Mouse (Mus musculus) cerebellum, postnatal 25 days (tissue): ENCODE measurements around the gene B4galnt2.
"Not testable (repeated sequence)": the region's sequence is repeated elsewhere in the genome, so short reads cannot be mapped to it uniquely, and the experiment has no call there.

Experiments
- DNase-seq, 2 experiments: peaks; one replicate each; pipeline ENCODE4 v3.0.0; 2021; ENCODE audit warnings: mixed read lengths in 2 of 2

The B4galnt2 gene

DNA sequence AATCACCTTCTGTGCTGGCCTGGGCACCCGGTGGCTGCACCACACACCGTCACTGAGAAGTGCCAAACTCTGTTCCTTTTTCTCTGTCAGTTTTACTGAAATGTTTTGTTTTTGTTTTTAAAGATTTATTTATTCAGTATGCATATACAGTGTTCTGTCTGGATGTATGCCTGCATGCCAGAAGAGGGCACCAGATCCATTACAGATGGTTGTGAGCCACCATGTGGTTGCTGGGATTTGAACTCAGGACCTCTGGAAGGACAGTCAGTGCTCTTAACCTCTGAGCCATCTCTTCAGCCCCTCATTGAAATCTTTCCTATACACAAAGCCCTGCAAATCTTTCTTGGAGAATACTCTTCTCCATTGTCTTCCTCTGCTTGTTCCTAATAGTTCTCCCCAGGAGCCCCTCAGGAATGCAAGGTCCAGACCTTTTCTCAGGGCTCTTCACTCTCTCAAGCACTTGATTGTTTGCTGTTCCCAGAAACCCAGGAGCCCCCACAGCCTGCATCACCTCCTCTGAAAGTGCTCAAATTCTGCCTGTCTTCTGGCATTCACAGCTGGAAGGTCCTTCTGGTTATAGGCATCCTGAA, 24.1 kb downstream of the B4galnt2 start:
- DNase-seq, result no peak

DNA sequence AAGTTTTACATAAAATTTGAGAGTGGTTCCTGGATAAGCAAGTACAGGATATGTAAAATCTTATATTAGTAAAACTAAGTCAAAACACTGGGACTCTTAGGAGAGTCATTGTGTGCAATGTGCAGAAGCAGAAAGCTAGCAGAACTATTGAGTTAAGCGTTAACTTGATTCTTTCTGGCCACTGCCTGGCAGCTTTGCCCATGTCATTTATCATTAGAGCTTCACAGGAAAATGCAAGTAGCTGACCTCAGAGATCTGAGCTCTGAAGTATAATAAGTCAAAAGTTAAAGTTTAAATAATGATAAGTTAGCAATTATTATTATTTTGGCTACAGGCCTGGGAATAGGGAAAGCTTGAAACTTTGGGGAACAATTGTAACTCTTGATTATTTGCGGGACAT, 34.8 kb downstream of the B4galnt2 start:
- not testable (repeated sequence) for DNase-seq

DNA sequence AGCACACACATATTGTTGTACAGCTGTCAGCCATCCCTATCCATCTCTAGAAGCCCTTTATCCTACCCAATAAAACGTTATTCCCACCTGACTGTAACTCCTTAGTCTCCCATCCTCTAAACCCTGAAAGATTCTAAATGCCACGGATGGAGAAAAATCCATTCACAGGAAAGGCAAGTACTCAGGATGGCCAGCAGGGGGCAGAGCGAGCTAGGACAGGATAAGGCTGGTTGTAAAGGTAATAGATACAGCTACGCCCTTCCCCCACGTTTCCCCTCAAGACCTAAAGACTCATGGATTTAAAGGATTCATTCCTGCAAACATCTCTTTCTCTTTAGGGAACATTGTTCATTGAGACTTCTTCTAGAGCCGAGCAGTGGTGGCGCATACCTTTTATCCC, 38.4 kb downstream of the B4galnt2 start:
- peak; percentile 57 to 79 for DNase-seq

DNA sequence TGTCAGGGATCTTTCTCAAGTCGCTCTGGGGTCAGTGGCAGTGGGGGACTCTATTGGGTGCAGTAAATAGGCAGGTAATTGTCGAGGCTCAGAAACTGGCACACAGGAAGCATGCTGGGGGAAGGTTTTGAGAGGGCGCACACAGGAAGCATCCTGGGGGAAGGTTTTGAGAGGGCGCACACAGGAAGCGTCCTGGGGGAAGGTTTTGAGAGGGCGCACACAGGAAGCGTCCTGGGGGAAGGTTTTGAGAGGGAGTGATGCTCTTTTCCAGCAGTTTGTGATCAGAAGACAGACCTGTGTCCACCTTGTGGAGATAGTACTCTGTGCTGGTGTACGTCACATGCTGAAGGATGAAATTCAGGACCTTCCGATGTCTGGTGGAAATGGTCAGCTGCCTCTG, 38.9 kb downstream of the B4galnt2 start:
- DNase-seq, result peak; percentile 16 to 22

DNA sequence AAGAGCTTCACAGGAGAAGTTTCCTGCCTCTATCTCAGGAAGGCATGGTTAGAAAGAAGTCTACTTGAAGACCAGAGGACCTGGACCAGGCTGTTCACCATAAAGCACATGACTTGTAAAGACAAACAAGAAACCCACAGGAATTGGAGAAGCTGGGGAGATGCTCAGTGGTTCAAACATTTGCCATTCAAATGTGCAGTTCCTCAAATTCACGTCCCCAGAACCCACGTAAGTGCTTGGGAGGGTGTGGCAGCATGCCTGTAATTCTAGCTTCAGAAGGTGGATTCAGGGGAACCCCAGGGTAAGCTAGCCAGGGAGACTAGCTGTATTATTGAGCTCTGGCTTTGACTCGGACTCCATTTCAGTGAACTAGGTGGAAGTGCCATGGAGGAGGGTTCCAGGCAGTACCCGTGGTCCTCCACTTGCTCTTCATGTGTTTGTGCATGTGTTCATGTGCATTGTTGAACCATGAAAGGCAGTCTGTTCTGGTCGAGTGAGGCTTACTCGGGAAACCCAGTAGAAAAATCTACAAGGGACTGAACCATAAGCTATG, 44.7 kb downstream of the B4galnt2 start:
- DNase-seq, result no peak

DNA sequence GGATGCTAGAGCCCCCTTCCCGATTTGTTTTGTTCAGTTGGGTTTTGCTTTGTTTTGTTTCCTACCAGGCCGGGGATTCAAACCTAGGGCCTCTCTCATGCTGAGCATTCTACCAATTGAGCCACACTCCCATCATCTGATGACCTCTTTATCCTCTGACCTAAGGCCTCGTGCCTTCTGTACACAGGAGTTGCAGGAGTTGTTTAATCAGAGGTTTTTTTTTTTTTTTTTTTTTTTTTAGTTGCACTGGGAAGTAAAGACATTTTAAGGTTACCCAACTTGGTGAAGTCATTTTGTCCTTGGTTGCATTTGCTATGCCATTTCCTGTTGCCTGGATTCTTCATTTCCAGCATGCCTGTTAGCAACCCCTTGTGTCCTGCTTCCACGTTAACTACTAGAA, 45.2 kb downstream of the B4galnt2 start:
- no peak for DNase-seq

DNA sequence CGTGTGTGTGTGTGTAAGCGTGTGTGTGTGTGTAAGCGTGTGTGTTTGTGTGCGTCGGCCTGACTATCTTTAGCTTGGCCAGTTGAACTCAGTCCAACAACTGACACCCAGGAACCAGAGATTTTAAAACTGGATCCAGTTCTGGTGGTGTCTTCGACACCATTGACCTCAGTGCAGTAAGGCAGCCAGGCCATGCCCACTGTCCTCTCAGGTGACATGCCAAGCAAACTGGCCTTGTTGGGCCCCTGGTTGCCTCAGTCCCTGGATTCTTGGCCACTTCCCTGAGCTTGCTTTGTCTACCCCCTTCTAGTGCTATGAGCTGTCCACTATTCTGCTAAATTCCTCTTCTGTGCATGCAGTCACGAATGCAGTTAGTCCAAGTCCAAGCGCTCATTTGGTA, 53.3 kb downstream of the B4galnt2 start:
- DNase-seq, result no peak

DNA sequence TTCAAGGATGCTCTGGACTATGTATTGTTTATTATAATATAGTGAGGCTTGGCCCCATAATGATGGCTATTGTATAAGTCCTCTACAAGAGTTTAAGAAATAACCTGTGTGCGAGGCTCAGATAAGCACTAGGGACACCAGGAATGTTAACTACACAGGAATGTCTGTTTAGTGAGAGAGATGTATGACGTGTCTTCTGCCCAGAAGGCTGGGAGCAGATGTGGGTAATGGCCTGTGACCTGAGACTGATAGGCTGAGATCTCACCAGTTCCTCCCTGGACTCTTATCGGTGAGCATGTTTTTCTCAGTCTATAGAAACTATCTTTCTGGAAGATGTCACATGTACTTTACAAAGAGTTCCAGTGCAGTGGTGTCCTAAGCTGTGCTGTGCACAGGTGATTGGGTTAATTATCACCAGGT, 54.6 kb downstream of the B4galnt2 start:
- no peak for DNase-seq

DNA sequence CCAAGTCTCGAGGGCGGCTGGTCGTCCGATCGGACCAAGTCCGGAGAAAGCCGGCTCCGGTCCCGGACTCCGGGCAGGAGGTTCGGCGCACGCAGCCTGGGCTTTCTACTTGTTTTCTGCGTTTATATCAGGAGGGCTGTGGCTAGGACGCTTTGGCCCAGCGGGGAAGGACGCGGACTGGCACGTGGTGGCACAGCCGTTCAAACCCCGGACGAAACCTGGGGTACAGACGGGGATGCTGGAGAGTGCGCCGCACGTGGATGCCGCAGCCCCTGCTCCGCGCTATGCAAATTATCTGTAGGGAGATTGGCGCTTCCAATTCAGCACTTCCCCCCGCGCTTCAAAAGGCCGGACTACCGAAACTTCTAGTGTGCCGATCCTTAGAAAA, 55.2 kb downstream of the B4galnt2 start:
- DNase-seq, result peak in 1 of 2 experiments; percentile 81

DNA sequence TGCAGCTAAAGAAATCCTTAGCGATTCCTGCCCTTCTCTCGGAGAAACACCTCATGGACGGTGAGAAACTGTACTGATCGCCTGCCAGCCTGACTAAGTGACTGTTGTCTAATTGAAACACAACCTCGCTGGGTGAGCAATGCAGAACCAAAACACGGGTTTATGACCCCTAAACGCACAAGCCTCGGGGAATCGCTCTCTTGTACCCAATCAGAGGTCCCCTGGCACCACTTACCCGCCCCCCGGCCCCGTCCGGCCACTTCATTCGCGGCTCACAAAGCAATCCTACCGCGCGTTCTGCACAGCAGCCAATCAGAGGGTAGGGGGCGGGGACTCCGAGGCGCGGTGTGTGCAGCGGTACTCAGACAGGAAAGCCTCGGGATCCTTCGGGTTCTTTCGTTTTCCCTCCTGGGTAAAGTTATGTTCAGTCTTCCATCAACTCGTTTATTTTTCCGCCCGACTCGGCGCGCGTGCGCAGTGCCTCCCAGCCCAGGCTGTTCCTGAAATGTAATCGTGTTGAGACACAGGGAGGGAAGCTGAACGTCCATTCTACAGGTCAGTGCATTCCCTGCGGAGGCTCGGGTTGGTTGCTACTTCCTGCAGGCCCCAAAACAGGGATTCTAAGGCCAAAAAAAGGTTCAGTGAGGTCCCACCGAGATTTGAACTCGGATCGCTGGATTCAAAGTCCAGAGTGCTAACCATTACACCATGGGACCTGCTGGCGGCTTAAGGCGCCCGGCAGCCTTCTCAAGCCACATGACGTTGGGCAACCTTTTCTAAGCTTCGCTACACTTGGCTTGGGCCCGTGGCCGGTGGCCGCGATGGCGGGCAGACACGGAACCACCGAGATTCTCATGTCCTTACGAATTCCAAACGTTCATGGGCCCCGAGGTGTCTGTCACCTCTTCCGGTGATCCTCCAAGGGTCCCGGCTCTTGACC, 55.9 kb downstream of the B4galnt2 start:
- peak; percentile 98 for DNase-seq

DNA sequence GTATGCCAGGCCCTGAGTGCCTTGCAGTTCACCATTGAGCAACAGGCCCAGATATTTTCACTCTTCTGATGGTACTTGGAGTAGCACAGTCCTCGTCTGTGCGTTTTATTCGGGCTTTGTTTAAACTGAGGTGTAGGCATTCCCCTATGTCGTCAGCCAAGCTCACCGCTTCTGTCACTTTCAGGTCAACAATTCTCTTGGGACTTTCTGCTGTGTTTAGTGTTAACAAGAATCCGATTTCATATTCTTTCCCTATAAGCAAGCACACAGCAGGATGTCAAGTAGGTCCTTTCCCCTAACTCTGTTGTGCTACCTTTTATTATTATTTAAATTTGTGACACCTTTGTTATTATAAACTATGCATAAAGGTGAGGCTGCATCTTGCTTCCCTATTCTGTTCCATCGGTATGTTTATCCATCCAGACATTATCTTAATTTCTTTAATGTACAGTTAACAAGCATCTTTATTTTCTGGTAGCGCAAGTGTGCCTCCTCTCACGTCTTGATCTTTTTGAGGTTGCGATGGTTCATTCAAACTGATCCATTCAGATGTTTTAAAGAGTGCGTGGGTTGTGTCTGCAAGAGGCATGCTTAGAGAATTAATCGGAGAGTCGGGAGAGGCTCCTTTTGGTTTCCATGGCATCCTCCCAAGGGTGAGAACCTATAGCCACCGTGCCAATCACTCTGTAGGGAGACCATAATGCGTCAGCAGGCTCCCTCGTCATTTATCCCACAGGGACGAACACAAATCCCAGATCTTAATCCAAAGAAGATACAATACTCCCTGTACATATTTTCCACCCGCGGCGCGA, 56.8 kb downstream of the B4galnt2 start:
- no peak for DNase-seq

DNA sequence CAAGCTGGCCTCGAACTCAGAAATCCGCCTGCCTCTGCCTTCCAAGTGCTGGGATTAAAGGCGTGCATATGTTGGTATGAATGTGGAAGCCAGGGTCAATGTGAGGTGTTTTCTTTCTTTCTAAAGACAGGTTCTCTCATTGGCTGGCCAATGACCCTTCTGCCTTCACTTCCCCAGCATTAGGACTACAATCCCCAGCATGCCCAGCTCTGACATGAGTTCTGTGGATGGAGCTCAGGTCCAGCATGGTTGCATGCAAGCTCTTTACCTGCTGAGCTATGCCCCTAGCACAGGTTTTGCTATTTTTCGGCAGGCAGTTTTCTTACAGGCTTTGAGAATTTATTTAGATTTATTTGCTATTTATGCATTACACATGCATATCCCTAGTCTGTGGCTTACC, 57.4 kb downstream of the B4galnt2 start:
- peak; percentile 52 to 69 for DNase-seq

DNA sequence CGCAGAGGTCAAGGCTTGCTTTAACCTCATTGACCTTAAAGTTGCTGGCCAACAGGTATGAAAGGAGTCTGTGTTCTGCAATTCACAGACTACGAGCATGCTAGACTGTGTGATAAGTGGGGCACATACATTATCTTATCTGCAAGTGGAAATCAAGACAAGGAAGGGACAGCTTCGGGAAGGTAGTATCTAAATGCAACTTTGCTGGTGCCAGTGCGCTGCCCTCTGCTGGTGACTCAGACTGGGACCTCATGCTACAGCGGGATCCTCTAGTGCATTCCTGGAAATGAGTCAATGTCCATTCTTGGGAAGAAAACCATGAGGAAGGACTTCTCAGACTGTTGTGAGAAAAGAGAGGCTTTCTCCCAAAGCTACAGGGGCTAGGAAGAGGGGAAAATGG, 61.0 kb downstream of the B4galnt2 start:
- peak; percentile 69 to 83 for DNase-seq

DNA sequence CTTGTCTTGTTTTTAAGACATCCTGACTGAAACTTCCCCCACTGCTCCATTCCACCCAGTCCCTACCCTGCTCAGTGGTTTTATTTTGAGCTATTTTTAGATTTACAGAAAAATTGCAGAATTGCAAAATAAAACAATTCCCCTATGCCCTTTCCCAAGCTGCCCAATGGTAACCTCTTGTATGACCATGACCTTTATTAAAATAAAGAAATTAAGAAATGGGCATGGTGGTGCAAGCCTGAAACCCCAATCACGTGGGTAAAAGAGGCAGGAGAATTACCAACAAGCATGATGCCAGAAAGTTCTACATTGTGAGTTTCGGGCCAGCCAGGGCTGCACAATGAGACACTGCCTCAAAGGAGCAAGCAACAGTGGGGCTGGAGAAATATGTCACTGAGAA, 63.8 kb downstream of the B4galnt2 start:
- no peak for DNase-seq

DNA sequence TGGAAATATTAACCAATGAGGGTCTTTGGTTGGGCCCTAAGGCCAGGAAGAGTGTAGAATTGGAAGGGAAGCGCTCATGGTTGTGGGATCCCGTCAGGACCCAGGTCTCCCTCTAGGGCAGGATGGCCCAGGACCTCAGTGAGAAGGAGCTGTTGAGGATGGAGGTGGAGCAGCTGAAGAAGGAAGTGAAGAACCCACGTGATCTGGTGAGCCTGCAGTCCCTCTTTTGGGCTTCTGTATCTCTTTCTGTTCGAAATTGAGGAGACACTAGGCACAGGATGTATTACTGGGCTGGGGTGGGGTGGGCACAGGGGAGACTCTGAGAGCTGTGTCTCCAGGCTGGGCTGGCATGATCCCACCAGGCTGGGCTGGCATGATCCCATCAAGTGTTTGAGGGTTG, 69.8 kb downstream of the B4galnt2 start:
- DNase-seq, result no peak

DNA sequence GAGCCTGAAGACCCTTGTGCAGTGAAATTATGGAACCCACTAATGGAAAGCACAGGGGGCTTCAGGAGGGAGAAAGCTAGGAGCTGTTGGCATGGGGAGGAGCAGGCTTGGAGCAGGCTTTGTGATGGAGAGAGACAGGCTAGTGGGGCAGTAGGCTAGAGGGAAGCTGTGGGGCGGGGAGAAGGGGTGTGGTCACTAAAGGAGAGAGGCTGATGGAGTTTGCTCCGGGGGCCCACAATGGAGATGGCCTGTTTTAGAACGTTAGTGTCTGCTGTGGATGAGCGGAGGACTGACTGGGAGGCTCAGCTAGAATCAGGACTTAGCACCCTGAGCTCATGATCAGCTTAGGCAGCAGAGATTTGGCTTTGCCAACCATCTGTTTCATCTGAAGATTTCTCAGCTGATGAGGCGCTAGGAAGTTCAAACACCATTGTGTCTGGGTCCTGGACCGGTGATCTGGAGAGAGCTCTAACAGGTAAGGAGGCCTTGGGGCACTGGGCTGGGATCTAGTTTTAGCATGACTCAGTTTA, 71.2 kb downstream of the B4galnt2 start:
- no peak for DNase-seq

DNA sequence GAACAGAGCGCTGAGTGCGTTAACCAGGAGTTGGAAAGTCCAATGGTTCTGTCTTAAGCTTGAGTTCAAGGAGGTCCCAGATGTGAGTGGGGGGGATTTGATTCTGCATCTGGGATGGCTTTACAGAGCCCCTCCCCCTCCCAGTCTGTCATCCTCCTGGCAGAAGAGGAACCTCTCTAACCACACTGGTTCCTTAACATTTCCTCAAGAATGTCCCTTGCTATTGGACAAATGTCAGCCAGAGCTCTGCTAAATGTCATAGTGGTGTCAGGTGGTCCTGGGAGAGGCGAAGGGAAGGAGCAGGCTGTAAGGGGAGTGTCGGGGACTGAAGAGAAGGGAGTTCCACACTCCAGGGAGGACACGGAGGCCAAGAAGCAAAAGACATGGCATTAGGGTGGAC, 71.7 kb downstream of the B4galnt2 start:
- no peak for DNase-seq

DNA sequence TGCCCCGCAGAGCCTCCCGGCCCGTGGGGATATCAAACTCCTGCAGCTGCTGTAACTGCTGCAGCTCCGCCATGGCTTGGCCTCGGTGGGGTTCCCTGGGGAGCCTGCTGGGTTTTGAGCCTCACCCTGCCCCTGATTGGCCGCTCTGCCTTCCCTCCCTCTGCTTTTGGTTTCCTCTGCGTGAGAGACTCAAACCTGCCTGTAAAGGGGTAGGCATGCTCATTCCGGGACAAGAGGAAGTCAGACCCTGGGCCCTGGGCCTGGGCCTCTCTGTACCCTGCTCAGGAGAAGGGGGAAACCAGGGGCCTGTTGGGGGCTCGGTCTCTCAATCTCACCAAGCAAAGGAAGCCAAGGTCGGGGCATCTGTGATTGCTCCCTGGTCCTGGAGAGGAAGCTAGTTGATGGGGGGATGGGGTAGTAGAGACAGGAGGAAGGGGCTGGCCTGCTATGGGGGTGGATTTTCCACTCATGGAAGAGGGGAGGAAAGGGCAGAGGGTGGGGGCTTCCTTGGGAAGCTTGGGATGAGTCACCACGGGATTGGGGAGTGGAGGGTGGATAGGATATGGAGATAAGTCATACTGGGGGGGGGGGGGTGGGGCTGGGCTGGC, 72.5 kb downstream of the B4galnt2 start, which contains the start of gene Abi3:
TSS of gene Abi3 (minus strand) at position 403 of the 608 bp plus-strand sequence.
- DNase-seq, result no peak

DNA sequence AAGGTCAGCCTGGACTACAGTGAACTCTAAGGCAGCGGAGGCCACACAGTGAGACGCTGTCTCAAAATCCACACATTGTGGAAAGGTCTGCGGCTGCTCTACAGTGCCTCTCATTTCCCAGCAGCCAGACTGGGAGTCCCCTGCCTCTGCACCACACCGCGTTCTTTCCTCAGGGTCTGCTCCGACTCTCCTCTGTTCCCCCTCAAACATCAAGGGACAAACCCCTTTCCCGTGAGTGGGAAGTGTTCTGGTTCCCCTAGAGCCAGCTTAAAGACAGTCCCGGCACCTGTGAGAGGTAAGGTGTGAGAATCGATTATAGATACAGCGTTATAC, 73.2 kb downstream of the B4galnt2 start:
- DNase-seq, result no peak

DNA sequence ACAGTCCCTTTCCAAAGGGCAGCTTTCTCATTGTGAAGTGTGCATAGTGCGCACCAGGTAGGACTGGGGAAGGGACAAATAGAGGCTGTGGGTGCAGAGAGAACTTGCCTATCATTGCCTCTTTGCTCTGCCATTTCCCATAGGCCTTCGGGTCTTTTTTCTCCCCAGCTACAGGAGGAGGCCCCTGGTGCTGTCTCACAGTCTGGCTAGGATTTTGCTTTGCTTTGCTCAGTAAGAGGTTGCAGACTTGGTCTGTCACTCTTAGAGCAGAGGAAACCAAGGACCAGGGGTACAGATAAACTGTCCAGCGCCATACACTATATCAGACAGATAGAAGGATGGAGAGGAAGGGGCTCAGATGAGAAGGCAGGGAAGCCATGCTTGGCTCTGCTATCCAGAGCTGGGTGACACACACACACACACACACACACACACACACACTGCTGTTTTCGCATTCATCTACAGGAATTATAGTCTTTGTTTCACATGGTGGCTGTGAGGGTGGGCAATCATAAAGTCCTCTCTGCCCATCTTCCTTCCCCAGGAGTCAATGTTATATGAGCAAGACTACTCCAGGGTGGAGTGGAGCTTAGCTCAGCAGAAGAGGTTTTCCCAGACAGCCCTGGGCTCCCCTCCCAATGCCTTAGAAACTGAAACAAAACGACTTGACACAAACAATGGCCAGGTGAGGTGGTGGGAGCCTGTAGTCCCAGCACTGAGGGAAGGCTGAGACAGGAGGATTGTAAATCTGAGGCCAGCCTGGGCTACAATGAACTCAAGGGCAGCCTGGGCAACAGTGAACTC, 73.8 kb downstream of the B4galnt2 start:
- no peak for DNase-seq

DNA sequence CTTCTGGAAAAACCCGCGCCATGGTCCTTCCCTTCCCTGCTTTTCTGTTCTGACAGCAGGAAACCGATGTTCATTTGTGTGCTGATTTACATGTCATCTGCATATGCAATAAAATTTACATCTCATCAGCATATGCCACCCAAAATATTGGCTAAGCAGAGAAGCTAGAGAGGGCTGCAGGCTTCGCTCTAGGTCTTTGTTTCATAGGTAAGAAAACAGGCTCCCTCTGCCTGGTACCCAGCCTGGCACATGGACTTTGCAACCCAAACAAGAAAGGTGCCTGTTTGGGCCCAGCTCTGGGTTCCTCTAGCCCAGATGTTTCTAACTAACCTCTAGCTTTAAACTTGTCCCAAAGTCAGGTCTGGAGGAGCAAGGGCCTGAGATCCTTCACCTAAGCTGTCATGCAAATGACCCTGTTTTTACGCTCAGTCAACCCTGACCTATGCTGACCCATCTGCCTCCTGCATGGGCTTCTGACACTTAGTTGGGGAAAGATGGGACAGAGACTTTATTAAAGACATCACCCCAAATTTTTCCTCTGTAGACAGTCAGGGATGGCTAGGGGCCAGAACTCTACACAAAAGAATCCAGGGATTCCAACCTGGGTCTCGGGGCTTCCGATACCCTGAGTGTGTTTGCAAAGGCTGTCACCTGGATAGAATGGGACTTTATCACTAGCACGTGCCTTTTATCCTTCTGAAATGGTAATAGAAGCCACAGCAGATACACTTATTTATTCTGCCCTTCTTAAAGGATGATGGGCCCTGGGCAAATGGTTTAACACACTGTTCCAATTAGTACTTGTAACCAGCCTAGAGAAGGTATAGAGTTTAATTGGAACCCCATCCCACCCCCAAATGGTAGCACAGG, 75.5 kb downstream of the B4galnt2 start:
- no peak for DNase-seq
